Comparison of ENCODE assay signal across 12 mouse cellular contexts in the genomic region with DNA sequence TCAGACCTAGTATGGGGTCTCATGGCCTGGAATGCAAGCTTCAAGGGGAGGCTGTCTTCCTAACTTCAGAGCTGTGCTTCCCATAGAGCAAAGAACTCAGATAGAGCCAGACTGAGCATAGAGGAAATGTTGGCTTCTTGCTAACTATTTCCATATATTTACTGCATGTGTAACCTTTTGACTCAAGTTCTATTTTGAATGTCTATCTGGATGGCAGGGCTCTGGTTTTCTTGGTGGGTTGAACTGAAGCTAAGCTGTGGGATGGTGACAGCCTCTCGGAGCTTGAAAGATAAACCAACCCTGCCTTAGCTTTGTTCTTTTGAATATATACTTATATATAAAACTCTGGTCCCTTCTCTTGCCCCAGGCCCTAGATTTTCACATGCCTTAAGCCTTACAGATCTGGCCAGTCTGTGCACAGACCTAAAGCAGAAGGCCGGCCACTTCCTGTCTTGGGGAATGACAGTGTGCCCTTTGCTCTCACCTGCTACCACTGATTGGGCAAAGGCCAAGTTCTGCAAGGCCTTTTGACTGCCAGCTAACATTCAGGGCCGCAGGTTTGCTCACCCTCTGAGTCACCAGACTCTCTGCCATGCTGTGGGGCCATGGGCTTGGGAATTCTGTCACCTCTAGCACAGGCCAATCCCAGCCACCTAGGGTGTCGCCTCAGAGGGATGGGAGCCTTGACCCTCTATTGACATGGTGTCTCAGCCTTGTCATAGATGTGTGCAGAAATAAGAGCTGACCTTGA. TPM values are rescaled to one million over a fixed set of nuclear protein-coding genes. Genes with fewer than 3 reads are reported as not detected.
A peak's percentile ranks its signal among the peaks of the same experiment; 100 is the strongest.
DNase-seq lines count a peak whose midpoint lies in the region; ATAC-seq and TF ChIP-seq lines count a peak whose summit lies in the region.
"Had no signal": no experiment of that assay in that cellular context is flagged by ENCODE, and none has a peak within 500 bp of the region (broad histone marks: within the 10 kb centered on the region; RNA-seq: fewer than 3 reads in every experiment).

No protein-coding gene starts in this region.

- 60% methylated on average over 4 of the region's 4 CpGs for WGBS in heart, embryonic 16.5 days
- WGBS in embryonic facial prominence, embryonic 13.5 days: 75% methylated on average over 4 of the region's 4 CpGs
- 84% methylated on average over 4 of the region's 4 CpGs for whole genome bisulfite sequencing in hindbrain, embryonic 14.5 days
- WGBS in midbrain, embryonic 16.5 days: 87% methylated on average over 4 of the region's 4 CpGs

- H3K27ac ChIP-seq in heart, embryonic 16.5 days (ENCODE audit: low read length): peak overlapping the region; percentile 53
- peak overlapping the region; percentile 85 for H3K27ac ChIP-seq in embryonic facial prominence, embryonic 13.5 days
- H3K27ac ChIP-seq in hindbrain, embryonic 14.5 days: no peak overlapping the region
- no peak overlapping the region for H3K27ac ChIP-seq in midbrain, embryonic 16.5 days (ENCODE audit: low read length)
- H3K27ac ChIP-seq: forebrain, embryonic 12.5 days had no signal

- no peaks in the 10 kb centered on the region for H3K27me3 ChIP-seq in heart, embryonic 16.5 days (ENCODE audit: control insufficient read depth, insufficient read depth, low read length)
- H3K27me3 ChIP-seq in embryonic facial prominence, embryonic 13.5 days: no peaks in the 10 kb centered on the region
- H3K27me3 ChIP-seq in myocyte (ENCODE audit: control insufficient read depth, insufficient read depth, insufficient read length): no peaks in the 10 kb centered on the region
- H3K27me3 ChIP-seq in hindbrain, embryonic 14.5 days (ENCODE audit: control insufficient read depth, insufficient read depth, low read length): no peaks in the 10 kb centered on the region
- no peaks in the 10 kb centered on the region for H3K27me3 ChIP-seq in midbrain, embryonic 16.5 days (ENCODE audit: control insufficient read depth, insufficient read depth, low read depth, low read length)
- H3K27me3 ChIP-seq: forebrain, embryonic 12.5 days had no signal

- no peaks in the 10 kb centered on the region for H3K36me3 ChIP-seq in heart, embryonic 16.5 days (ENCODE audit: control insufficient read depth, insufficient read depth)
- H3K36me3 ChIP-seq in embryonic facial prominence, embryonic 13.5 days: no peaks in the 10 kb centered on the region
- H3K36me3 ChIP-seq in myocyte (ENCODE audit: control insufficient read depth, insufficient read depth): no peaks in the 10 kb centered on the region
- no peaks in the 10 kb centered on the region for H3K36me3 ChIP-seq in hindbrain, embryonic 14.5 days (replicated peaks; ENCODE audit: control insufficient read depth, insufficient read depth)
- H3K36me3 ChIP-seq in midbrain, embryonic 16.5 days (ENCODE audit: control insufficient read depth, insufficient read depth, low read length): no peaks in the 10 kb centered on the region
- H3K36me3 ChIP-seq: forebrain, embryonic 12.5 days; G1E had no signal

- no peak for DNase-seq in heart, postnatal 10 days
- peak; percentile 73 for DNase-seq in kidney, postnatal 14 days
- no peak for DNase-seq in hindbrain, embryonic 14.5 days (ENCODE audit: low spot score)
- DNase-seq in urinary bladder, postnatal 4 days (ENCODE audit: low spot score in 2 of 2): no peak
- DNase-seq: right cerebral cortex, adult 18-20 months had no signal

- intact Hi-C loops in heart, postnatal 10 days (cut with DNase I): no loop called here

- H3K4me2 ChIP-seq in heart, embryonic 16.5 days (ENCODE audit: low read depth, low read length): no peak overlapping the region
- peak overlapping the region; percentile 5; the same call in 1 of the 2 replicates for H3K4me2 ChIP-seq in embryonic facial prominence, embryonic 13.5 days
- peak overlapping the region; percentile 67 for H3K4me2 ChIP-seq in myocyte (ENCODE audit: low read depth)
- H3K4me2 ChIP-seq in hindbrain, embryonic 14.5 days (replicated peaks): no peak overlapping the region
- H3K4me2 ChIP-seq in midbrain, embryonic 16.5 days (ENCODE audit: low read length): no peak overlapping the region
- H3K4me2 ChIP-seq: forebrain, embryonic 12.5 days; midbrain, embryonic 11.5 days had no signal

- no peak overlapping the region for H3ac ChIP-seq in myocyte (ENCODE audit: control insufficient read depth, insufficient read length)

- H3K9ac ChIP-seq in heart, embryonic 16.5 days (ENCODE audit: low read length): no peak overlapping the region
- H3K9ac ChIP-seq in embryonic facial prominence, embryonic 13.5 days: no peak overlapping the region
- H3K9ac ChIP-seq in hindbrain, embryonic 14.5 days: no peak overlapping the region
- H3K9ac ChIP-seq in midbrain, embryonic 16.5 days (ENCODE audit: low read depth, low read length): no peak overlapping the region
- H3K9ac ChIP-seq: forebrain, embryonic 12.5 days had no signal

- ATAC-seq in heart, embryonic 16.5 days (replicated peaks; ENCODE audit: extremely low read depth, insufficient read depth, low FRiP score): peak; percentile 37; the same call in 1 of the 2 replicates
- ATAC-seq in embryonic facial prominence, embryonic 13.5 days (ENCODE audit: insufficient number of reproducible peaks, insufficient read depth, low FRiP score, low TSS enrichment, low read depth): no peak
- no peak for ATAC-seq in hindbrain, embryonic 14.5 days (ENCODE audit: low FRiP score)
- no peak for ATAC-seq in midbrain, embryonic 16.5 days

- peaks cover 88% of the 10 kb centered on the region for H3K79me2 ChIP-seq in myocyte (ENCODE audit: control insufficient read depth, insufficient read depth)

- H3K4me1 ChIP-seq in heart, embryonic 16.5 days (ENCODE audit: control insufficient read depth, insufficient read depth, low read length): peaks cover 14% of the 10 kb centered on the region
- peaks cover 36% of the 10 kb centered on the region for H3K4me1 ChIP-seq in embryonic facial prominence, embryonic 13.5 days
- H3K4me1 ChIP-seq in hindbrain, embryonic 14.5 days (replicated peaks; ENCODE audit: control insufficient read depth, insufficient read depth, low read length): no peaks in the 10 kb centered on the region
- H3K4me1 ChIP-seq in midbrain, embryonic 16.5 days (ENCODE audit: control insufficient read depth, insufficient read depth, low read length): no peaks in the 10 kb centered on the region
- H3K4me1 ChIP-seq: forebrain, embryonic 12.5 days had no signal

- TF ChIP-seq POLR2A in myocyte (IDR thresholded peaks at IDR 0.05; ENCODE audit: insufficient read length, low read depth): no peak

- no peaks in the 10 kb centered on the region for H3K9me3 ChIP-seq in heart, embryonic 16.5 days (replicated peaks; ENCODE audit: control insufficient read depth, low read length)
- 0 out of 2 replicates have a peak, but pooled peaks cover 3% of the 10 kb centered on the region for H3K9me3 ChIP-seq in embryonic facial prominence, embryonic 13.5 days
- H3K9me3 ChIP-seq in hindbrain, embryonic 14.5 days (ENCODE audit: control insufficient read depth, low read length): no peaks in the 10 kb centered on the region
- H3K9me3 ChIP-seq in midbrain, embryonic 16.5 days (replicated peaks; ENCODE audit: control insufficient read depth, low read length, poor library complexity, severe bottlenecking): no peaks in the 10 kb centered on the region
- H3K9me3 ChIP-seq: G1E had no signal

- no peak overlapping the region for H3K4me3 ChIP-seq in heart, embryonic 16.5 days (ENCODE audit: low read length)
- H3K4me3 ChIP-seq in embryonic facial prominence, embryonic 13.5 days: no peak overlapping the region
- no peak overlapping the region for H3K4me3 ChIP-seq in myocyte
- no peak overlapping the region for H3K4me3 ChIP-seq in hindbrain, embryonic 14.5 days (replicated peaks; ENCODE audit: low read length)
- no peak overlapping the region for H3K4me3 ChIP-seq in midbrain, embryonic 16.5 days (ENCODE audit: low read depth, low read length)
- H3K4me3 ChIP-seq: forebrain, embryonic 12.5 days had no signal

TF ChIP-seq in myocyte, 11 proteins besides CTCF, POLR2A, EP300 and RAD21:
- peak; percentile 16 for TF ChIP-seq TCF12 (IDR thresholded peaks at IDR 0.05; ENCODE audit: insufficient read depth, poor library complexity, severe bottlenecking)
- no peak for TF ChIP-seq POLR2AphosphoS2 (IDR thresholded peaks at IDR 0.05; ENCODE audit: insufficient read length, low read depth)
- TF ChIP-seq CEBPB (IDR thresholded peaks at IDR 0.05; ENCODE audit: insufficient read depth, poor library complexity, severe bottlenecking): no peak
- peak in 1 of 3 experiments; percentile 85 for TF ChIP-seq MYOG (IDR thresholded peaks at IDR 0.05; ENCODE audit: control insufficient read depth in 1 of 3, insufficient read depth in 1 of 3, insufficient read length in 2 of 3, low read depth in 2 of 3)
- TF ChIP-seq MYOD1 (IDR thresholded peaks at IDR 0.05; ENCODE audit: control insufficient read depth in 1 of 3, insufficient read length in 2 of 3, low read depth in 2 of 3): peak in 2 of 3 experiments; percentile 71 to 93

RNA-seq across cellular contexts. Expression of a gene that starts 35.1 kb away (rescaled TPM):
- polyA plus RNA-seq in heart, embryonic 16.5 days (2015; fragmentation: Nextera tagmentation; extraction: Ambion mirVana): 12.2 and 15.6 TPM in 2 replicates
- total RNA-seq in heart, postnatal 10 days (2021): 10 to 100 TPM; 22.6 to 23.3 TPM
- 23.2 and 24.5 TPM in 2 replicates for polyA plus RNA-seq in embryonic facial prominence, embryonic 13.5 days (2015; fragmentation: Nextera tagmentation; extraction: Ambion mirVana)
- polyA plus RNA-seq in myocyte (2012; fragmentation: generic; extraction: Trizol): 26.5 TPM
- 7.8 and 7.9 TPM in 2 replicates for polyA plus RNA-seq in hindbrain, embryonic 14.5 days (2014; fragmentation: Nextera tagmentation; extraction: Ambion mirVana)
- polyA plus RNA-seq in midbrain, embryonic 16.5 days (2015; fragmentation: Nextera tagmentation; extraction: Ambion mirVana): 6.1 and 6.5 TPM in 2 replicates

Comparison
In these comparisons a context has a peak if more than half of its experiments do, and no peak if none do; other contexts are left out.
1. H3K27ac ChIP-seq: peak in heart, embryonic 16.5 days (single experiment) and embryonic facial prominence, embryonic 13.5 days (single experiment); none in hindbrain, embryonic 14.5 days (single experiment) and midbrain, embryonic 16.5 days (single experiment).
2. H3K4me2 ChIP-seq: peak in embryonic facial prominence, embryonic 13.5 days (single experiment) and myocyte (single experiment); none in heart, embryonic 16.5 days (single experiment), hindbrain, embryonic 14.5 days (single experiment) and midbrain, embryonic 16.5 days (single experiment).